Mouse (Mus musculus) spleen, adult 2 months (tissue): ENCODE results near the gene Zfp568.

ENCODE experiments used
- CTCF ChIP-seq: fragments of 200-500 bp; IDR thresholded peaks from 2 replicates; pipeline ENCODE4 v1.5.1; 2011; ENCODE audit warnings: mild to moderate bottlenecking, inconsistent platforms; ENCODE audit not compliant: insufficient read depth, insufficient read length, insufficient replicate concordance; ENCODE audit errors: extremely low read depth
- POLR2A ChIP-seq: fragments of 200-500 bp; IDR thresholded peaks from 2 replicates; pipeline ENCODE4 v1.6.1; 2011; ENCODE audit warnings: low read depth, low read length, inconsistent platforms

GRCm38 (mm10) chr7:29944201-29944600, 39.6 kb upstream of the Zfp568 start:
- no peak for TF ChIP-seq POLR2A
- no peak for TF ChIP-seq CTCF
